Mouse (Mus musculus) spleen, postnatal 14 days (tissue): ENCODE results near the gene Polrmt.

Experiments
- DNase-seq, 2 experiments: peaks; one replicate each; pipeline ENCODE4 v3.0.0; 2021 to 2022; ENCODE audit warnings: low spot score in 2 of 2

The Polrmt gene

GRCm38 (mm10) chr10:79745898-79746773, at the start of gene Polrmt:
Gene Polrmt, minus strand, starts transcription at chr10:79746581.
- peak; percentile 89 to 90 for DNase-seq

- no peak for DNase-seq
Measured at GRCm38 (mm10) chr10:79795905-79796304, 49.5 kb upstream of the Polrmt start.

GRCm38 (mm10) chr10:79794491-79794931, 48.1 kb upstream of the Polrmt start:
- no peak for DNase-seq

- DNase-seq: no peak
Measured at GRCm38 (mm10) chr10:79793738-79794490, 47.5 kb upstream of the Polrmt start.

GRCm38 (mm10) chr10:79793051-79793737, 46.8 kb upstream of the Polrmt start, which contains the start of gene Palm:
Gene Palm, plus strand, starts transcription at chr10:79793572.
- peak; percentile 55 to 75 for DNase-seq

- no peak for DNase-seq
Measured at GRCm38 (mm10) chr10:79792339-79793040, 46.1 kb upstream of the Polrmt start.

- no peak for DNase-seq
Measured at GRCm38 (mm10) chr10:79790861-79791260, 44.5 kb upstream of the Polrmt start, which contains the start of gene Prss57. Gene Prss57, minus strand, starts transcription at chr10:79790961.

GRCm38 (mm10) chr10:79789581-79789980, 43.2 kb upstream of the Polrmt start:
- DNase-seq: no peak

GRCm38 (mm10) chr10:79788386-79789158, 42.2 kb upstream of the Polrmt start:
- peak; percentile 56 to 74 for DNase-seq

GRCm38 (mm10) chr10:79783920-79784800, 37.8 kb upstream of the Polrmt start:
- no peak for DNase-seq

GRCm38 (mm10) chr10:79783050-79783449, 36.7 kb upstream of the Polrmt start:
- no peak for DNase-seq

GRCm38 (mm10) chr10:79781956-79782355, 35.6 kb upstream of the Polrmt start:
- DNase-seq: no peak

- DNase-seq: no peak
Measured at GRCm38 (mm10) chr10:79781139-79781538, 34.8 kb upstream of the Polrmt start.

- peak in 1 of 2 experiments; percentile 62 for DNase-seq
Measured at GRCm38 (mm10) chr10:79780664-79781015, 34.3 kb upstream of the Polrmt start.

GRCm38 (mm10) chr10:79779784-79780663, 33.6 kb upstream of the Polrmt start:
- DNase-seq: peak; percentile 86 to 91

- no peak for DNase-seq
Measured at GRCm38 (mm10) chr10:79779193-79779592, 32.8 kb upstream of the Polrmt start.

GRCm38 (mm10) chr10:79778006-79778405, 31.6 kb upstream of the Polrmt start:
- no peak for DNase-seq

GRCm38 (mm10) chr10:79777103-79777531, 30.7 kb upstream of the Polrmt start, which contains the start of gene Fstl3:
Gene Fstl3, plus strand, starts transcription at chr10:79777272.
- no peak for DNase-seq
